Mouse (Mus musculus) bone marrow, adult 2 months (tissue): ENCODE measurements around the gene Kirrel3. TPM values are rescaled to one million over a fixed set of nuclear protein-coding genes. Genes with fewer than 3 reads are reported as not detected.

Experiments used
- H3K27ac ChIP-seq: fragments of 200-500 bp; 2 replicates; pipeline ENCODE4 v1.5.1; 2012; ENCODE audit warnings: low read depth, mild to moderate bottlenecking, control low read depth, inconsistent platforms, low read length; ENCODE audit not compliant: control insufficient read depth, poor library complexity, insufficient read depth
- H3K4me1 ChIP-seq: fragments of 200-500 bp; 2 replicates; pipeline ENCODE4 v1.6.1; 2011; ENCODE audit warnings: low read length; ENCODE audit not compliant: control insufficient read depth, insufficient read depth
- H3K4me3 ChIP-seq: fragments of 200-500 bp; replicated peaks from 2 replicates; pipeline ENCODE3; 2011; ENCODE audit warnings: mild to moderate bottlenecking, low read depth, low read length, control low read depth; ENCODE audit not compliant: control insufficient read depth
- CTCF ChIP-seq: fragments of 200-500 bp; IDR thresholded peaks from 2 replicates; pipeline ENCODE4 v1.5.1; 2011; ENCODE audit warnings: low read length, control low read depth; ENCODE audit not compliant: control insufficient read depth, insufficient read depth
- POLR2A ChIP-seq: fragments of 200-500 bp; IDR thresholded peaks from 2 replicates; pipeline ENCODE4 v1.6.1; 2011; ENCODE audit warnings: low read depth, mild to moderate bottlenecking, control low read depth, low read length, borderline replicate concordance; ENCODE audit not compliant: control insufficient read depth
- WGBS: fragments of 180-500 bp; shearing (Covaris S2); methylation state at CpG from one replicate; pipeline ENCODE4 v1.1.7; 2018; 5-methylcytosine and 5-hydroxymethylcytosine counted together
- polyA plus RNA-seq: library from polyadenylated mRNA; stranded (reverse); fragments of >200 nt; gene quantifications from 2 replicates; pipeline ENCODE4 v1.2.4, GENCODE M21; 2011; ENCODE audit warnings: low replicate concordance; ENCODE audit not compliant: missing spikeins, insufficient read depth, insufficient read length

Gene Kirrel3
- polyA plus RNA-seq, 1 experiment: not detected

DNA sequence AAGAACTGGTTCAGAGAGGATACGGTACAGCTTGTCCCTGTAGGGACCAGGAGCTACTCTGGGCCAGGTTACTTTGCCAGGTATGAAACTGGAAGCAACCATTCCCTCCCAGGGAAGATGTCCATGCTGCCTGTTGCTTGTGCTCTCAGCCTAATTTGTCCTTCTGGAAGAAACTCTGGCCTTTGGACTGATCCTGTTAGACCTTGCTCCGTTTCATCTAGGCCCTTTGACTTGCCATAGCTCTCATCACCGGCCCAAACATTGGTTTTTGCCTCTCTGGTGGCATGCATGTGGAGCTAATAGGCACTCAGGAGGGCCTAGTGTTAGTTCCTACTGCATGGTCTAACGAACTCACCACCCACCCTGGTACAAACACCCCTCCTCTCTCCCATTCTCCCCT, 88.2 kb downstream of the Kirrel3 start:
- H3K4me1 ChIP-seq: no peaks in the 10 kb centered on the region
- H3K4me3 ChIP-seq: no peak overlapping the region
- TF ChIP-seq POLR2A: no peak
- H3K27ac ChIP-seq: no peak overlapping the region
- 66% methylated on average over 4 of the region's 4 CpGs for WGBS

DNA sequence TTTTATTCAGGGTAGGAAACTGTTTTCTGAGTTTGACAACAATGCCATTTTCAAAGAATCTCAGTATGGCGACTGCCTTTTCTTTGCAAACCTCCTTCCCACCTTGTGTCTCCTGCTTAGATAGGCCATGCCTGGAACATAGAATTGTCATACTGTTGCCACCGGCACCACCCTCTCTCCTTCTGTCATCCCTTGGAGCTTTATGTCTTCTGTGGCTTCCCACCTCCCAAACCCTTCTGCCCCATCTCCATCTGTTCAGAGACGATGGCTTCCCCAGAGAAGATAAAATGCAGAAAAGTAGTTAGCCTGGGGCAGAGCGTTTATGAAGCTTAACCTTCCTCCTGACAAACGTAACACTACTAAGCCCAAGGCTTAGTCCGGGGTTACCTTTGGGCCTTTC, 88.9 kb downstream of the Kirrel3 start:
- WGBS: 82% methylated on average over 6 of the region's 6 CpGs
- H3K27ac ChIP-seq: no peak overlapping the region
- no peak for TF ChIP-seq CTCF
- no peak for TF ChIP-seq POLR2A
- H3K4me3 ChIP-seq: no peak overlapping the region
- H3K4me1 ChIP-seq: no peaks in the 10 kb centered on the region

DNA sequence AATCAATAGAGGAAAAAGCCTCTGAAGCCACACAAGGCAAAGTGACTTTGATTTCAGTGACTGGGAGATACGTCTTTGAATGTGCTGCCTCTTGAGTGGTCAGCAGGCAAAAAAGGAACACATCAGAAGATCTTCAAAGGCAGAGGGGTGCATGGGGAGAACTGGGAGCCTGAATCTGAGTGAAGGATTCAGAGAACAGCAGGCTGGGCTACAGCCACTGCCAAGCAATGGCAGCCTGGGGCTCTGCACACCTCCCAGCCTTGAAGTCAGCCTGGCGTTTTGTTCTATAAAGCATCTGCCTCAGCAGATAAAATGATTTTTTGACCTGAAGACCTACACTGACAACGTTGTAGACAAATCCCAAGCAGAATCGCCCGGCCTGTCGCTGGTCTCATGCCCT, 93.5 kb downstream of the Kirrel3 start:
- 77% methylated on average over 6 of the region's 6 CpGs for WGBS
- Histone ChIP-seq H3K4me1 (no peaks in the 10 kb centered on the region), H3K4me3 (no peak overlapping the region), H3K27ac (no peak overlapping the region)
- no peak for TF ChIP-seq POLR2A
- TF ChIP-seq CTCF: no peak

DNA sequence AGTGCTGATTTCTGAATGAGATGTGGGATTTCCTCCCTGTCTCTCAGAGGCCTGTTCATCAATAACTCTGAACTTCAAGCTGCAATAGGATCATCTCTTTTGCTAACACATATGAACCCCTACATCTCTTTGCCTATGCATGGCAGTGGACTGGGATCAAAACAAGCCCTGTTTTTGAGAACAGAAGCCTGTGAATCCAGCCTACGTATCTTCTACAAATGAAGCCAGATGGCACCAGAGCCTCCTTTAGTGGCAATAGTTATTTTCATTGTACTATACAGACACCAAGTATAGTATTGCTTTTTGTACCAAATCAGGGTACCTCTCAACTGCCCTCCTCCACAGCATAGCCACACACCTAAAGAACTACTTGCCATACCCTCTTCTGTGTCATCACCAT, 94.4 kb downstream of the Kirrel3 start:
- Histone ChIP-seq H3K4me3 (no peak overlapping the region), H3K4me1 (no peaks in the 10 kb centered on the region), H3K27ac (no peak overlapping the region)
- no peak for TF ChIP-seq POLR2A
- TF ChIP-seq CTCF: no peak
- WGBS: 90% methylated on average over 1 of the region's 1 CpGs

DNA sequence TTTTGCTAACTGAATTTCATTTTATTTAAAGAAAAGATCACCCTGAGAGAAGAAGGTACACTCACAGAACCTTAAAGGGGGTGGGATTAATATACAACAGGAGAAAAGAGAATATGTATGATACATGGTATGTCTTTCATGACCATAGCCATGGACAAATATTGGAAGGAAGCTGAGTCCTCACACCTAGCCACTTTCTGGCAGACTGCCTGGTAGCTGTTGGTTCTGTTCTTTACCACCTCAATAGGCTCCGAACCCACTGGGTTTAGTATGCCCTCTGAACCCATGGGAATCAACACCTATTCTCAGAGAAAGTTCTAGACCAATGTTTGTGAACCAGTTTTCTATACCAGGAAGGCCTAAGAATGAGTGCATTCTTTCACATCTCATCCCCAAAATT, 96.8 kb downstream of the Kirrel3 start:
- no peak for TF ChIP-seq POLR2A
- TF ChIP-seq CTCF: no peak
- WGBS: 87% methylated on average over 1 of the region's 1 CpGs
- H3K27ac ChIP-seq: no peak overlapping the region
- H3K4me1 ChIP-seq: no peaks in the 10 kb centered on the region
- no peak overlapping the region for H3K4me3 ChIP-seq

DNA sequence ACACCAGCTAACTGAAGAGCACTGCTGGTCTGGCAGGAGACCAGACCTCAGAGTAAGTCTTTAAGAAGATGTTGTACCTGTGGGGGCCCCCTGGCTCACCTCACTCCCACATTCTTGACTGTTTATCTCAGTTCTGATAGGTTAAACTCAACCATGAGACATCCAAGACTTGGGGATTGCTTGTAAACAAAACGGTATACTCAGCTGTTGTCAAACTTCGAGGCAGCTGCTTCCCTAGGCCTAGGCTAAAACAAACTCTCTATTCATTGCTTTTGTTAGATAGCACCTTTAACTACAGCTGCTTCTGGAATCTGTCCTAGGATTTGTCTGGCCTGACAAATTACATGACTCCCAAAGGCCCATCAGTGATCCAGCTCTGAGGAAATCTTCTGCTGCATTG, 99.8 kb downstream of the Kirrel3 start:
- Histone ChIP-seq H3K4me1 (no peaks in the 10 kb centered on the region), H3K4me3 (no peak overlapping the region), H3K27ac (no peak overlapping the region)
- TF ChIP-seq CTCF (no peak), POLR2A (no peak)
- 39% methylated on average over 2 of the region's 2 CpGs for WGBS

DNA sequence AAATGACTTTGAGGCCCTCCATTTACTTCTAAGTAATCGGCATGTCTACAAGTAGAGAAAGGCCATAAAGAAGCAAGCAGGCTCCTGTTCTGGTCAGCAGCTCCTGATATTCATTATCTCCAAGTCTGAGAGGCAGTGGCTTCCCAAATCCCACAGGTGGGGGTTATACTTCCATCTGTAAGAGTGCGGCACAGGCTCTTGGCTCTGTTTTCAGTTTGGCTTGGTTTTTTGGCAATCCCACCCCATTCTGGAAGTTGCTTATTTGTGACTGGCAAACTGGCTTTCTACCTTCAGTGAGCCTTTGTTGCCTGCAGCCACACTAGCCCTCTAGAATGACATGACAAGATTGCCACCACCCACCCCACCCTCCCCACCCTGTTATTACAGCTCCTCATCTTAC, 100.4 kb downstream of the Kirrel3 start:
- H3K27ac ChIP-seq: no peak overlapping the region
- H3K4me3 ChIP-seq: no peak overlapping the region
- WGBS: 54% methylated on average over 2 of the region's 2 CpGs
- TF ChIP-seq POLR2A: no peak
- TF ChIP-seq CTCF: no peak
- H3K4me1 ChIP-seq: no peaks in the 10 kb centered on the region

DNA sequence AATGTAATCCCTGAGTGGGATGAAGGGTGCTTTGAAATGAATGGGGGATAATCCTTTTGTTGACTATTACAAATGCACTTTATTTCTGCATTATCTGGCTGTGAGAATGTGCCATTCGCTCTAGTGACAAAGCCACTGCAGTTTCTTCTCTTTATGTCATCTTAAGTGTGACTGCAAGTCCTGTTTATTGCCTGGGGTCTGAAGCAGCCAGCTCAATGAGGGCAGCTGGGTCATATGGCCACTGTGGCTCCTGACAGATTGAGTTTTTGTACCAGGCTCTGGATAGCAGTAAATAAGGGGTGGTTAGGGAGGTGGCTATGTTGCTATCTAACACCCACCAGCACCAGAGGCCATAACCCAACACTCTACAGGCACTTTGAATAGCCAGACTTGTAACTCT, 104.1 kb downstream of the Kirrel3 start:
- 74% methylated on average over 1 of the region's 1 CpGs for WGBS
- TF ChIP-seq CTCF (no peak), POLR2A (no peak)

DNA sequence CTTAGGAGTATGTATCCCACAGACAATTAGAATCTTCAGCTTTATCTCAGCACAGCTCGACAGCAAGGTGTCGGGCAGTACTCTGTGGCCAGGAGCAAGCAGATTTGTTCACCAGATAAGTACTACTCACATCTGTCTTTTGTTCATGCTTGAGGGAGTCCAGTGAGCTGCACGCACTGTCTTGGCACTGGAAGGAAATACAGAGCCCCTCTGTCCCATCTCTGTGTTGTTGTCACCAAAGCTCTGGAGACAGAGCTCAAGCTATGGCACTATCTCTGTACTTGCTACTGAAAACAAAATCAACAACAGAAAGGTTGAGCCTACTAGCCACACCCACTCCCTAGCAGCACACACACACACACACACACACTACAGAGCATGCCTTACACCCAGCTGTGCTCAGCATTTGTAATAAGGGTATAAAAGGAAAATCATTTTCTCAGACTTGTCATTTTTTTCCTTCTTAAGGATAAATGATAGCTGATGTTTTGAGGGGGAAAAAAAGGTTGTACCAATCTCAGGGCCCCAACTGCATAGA, 106.4 kb downstream of the Kirrel3 start:
- Histone ChIP-seq H3K4me3 (no peak overlapping the region), H3K4me1 (no peaks in the 10 kb centered on the region), H3K27ac (no peak overlapping the region)
- 57% methylated on average over 3 of the region's 3 CpGs for WGBS
- TF ChIP-seq POLR2A (no peak), CTCF (no peak)

More for the DNA sequence above, 104.1 kb downstream of the Kirrel3 start:
- H3K27ac ChIP-seq: no peak overlapping the region
- H3K4me3 ChIP-seq: no peak overlapping the region
- H3K4me1 ChIP-seq: no peaks in the 10 kb centered on the region
